Mouse (Mus musculus): ENCODE data around the gene Rnf213.

DNA sequence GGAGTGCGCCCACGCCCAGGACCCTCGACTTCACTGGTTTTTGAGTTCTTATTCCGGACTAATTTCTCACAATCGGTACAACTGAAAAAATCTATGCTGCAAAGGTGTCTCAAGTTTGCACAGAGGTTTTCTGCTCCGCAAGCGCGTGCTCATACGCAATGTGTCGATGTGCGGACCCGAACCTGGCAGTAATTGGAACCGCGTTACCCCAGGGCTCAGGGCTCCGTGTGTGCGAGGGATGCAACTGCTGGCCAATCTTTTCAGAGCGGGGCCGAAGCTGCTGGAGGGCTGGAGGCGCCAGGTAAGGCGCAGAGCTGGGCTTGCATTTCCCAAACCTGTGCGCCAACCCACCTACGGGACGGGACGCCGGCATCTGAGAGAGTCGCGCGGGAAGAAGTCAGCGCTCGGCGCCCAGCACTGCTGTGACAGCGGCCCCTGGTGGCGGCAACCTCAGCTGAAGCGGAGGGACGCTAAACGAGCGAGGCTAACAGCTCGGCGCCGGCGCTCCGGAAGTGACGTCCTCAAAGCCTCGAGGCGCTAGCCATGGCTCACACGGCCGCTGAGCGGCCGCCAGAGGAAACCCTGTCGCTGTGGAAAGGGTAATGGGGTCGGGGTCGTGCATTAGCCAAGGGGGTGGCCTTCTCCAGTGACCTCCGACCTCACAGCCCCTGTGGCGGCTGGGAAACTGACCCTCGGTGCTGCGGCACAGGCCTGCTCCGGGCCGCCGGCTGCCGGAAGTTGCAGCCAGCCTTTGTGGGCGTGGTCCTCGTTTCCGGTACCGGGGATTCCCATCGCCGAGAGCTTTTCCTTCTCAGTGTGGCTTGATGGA lies 98.2 kb downstream of the Rnf213 start, which contains the start of gene Endov:
- TF ChIP-seq POLR2A (IDR thresholded peaks at IDR 0.05; ENCODE audit: insufficient read depth, low read depth, low read length), result peak; percentile 74
- peak; percentile 89 for TF ChIP-seq CTCF (IDR thresholded peaks at IDR 0.05; ENCODE audit: insufficient read depth, low read depth, low read length)
